Mouse (Mus musculus): ENCODE measurements around the gene Stau1. TPM values are rescaled to one million over a fixed set of nuclear protein-coding genes. Genes with fewer than 3 reads are reported as not detected.

Gene Stau1
- polyA plus RNA-seq (2015; fragmentation: Nextera tagmentation; extraction: Ambion mirVana), result 108 and 114 TPM in 2 replicates

DNA sequence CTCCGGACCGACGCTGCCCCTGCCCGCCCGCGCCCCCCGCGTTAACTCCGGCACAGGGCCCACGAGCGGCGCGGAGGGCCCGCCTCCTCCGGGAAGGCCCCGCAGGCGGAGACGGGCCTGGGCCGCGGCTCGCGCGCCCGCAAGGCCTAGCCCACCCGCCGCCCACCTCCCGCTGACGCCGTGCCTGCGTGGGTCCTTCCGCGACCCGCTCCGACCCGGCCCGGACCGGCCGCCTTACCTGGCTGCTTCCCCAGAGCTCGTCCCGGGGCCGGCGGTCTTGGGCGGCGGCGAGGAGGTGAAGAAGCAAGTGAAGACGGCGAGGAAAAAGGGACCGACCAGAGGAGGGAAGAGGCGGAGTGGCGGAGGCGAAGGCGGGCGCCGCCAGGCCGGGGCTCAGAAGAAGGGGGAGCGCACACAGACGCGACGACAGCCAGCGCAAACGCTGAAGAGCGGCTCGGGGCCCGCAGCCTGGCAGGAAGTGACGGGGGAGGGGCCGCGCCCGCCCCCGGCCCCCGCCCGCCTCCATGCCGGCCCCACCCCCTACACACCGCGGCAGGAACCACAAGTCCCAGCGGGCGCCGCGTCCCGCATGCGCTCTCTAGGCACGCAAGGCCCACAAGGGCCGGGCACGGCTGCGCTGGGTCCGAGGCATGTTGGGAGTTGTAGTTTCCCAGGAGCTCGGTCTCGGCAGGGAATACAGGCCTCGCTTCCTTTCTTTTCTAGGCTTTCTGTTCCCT, at the start of gene Stau1:
Gene Stau1, minus strand, starts transcription at position 504 of the 737 bp plus-strand sequence.
- H3K9ac ChIP-seq, result peak within 1 kb of the TSS; percentile 98
- H3K27me3 ChIP-seq, result no peaks in the 10 kb centered on the region
- ATAC-seq (ENCODE audit: low FRiP score, low read depth), result peak; percentile 99
- peak within 1 kb of the TSS; percentile 97 for H3K4me2 ChIP-seq (replicated peaks)
- H3K36me3 ChIP-seq, result no peaks in the 10 kb centered on the region
- peaks cover 46% of the 10 kb centered on the region for H3K4me1 ChIP-seq
- peak within 1 kb of the TSS; percentile 99 for H3K27ac ChIP-seq
- under 1% methylated on average over 82 of the region's 88 CpGs for WGBS
- peak within 1 kb of the TSS; percentile 97 for H3K4me3 ChIP-seq
- no peaks in the 10 kb centered on the region for H3K9me3 ChIP-seq

GRCm38 (mm10) chr2:167043400-167044121, 47.5 kb upstream of the Stau1 start:
- peaks cover 96% of the 10 kb centered on the region for H3K36me3 ChIP-seq
- no peak overlapping the region for H3K27ac ChIP-seq
- H3K4me1 ChIP-seq, result no peaks in the 10 kb centered on the region
- 88% methylated on average over 12 of the region's 12 CpGs for WGBS
- H3K4me3 ChIP-seq, result no peak overlapping the region
- no peaks in the 10 kb centered on the region for H3K27me3 ChIP-seq
- no peak overlapping the region for H3K4me2 ChIP-seq (replicated peaks)
- H3K9me3 ChIP-seq, result no peaks in the 10 kb centered on the region
- H3K9ac ChIP-seq, result no peak overlapping the region
- no peak for ATAC-seq (ENCODE audit: low FRiP score, low read depth)

DNA sequence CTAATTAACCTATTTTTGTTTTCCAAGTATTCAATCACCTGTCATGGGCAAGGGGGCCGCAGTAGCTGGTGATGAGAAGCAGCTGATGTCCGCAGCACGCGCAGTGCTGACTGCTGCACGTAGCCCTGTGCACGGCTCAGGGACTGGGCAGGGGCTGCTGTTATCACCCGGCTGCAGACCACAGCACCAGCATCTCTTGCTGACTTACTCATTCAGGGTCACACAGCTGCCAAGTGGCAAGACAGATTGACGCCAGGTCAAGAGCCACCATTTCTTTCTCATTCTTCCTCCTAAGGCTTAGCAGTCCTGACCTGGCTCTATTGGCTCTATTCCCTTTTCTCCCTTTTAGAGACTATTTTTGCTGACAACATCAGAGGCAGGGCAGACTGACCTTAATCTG, 43.3 kb upstream of the Stau1 start:
- no peaks in the 10 kb centered on the region for H3K4me1 ChIP-seq
- H3K4me3 ChIP-seq, result no peak overlapping the region
- H3K27ac ChIP-seq, result no peak overlapping the region
- no peaks in the 10 kb centered on the region for H3K27me3 ChIP-seq
- peaks cover 100% of the 10 kb centered on the region for H3K36me3 ChIP-seq
- 87% methylated on average over 8 of the region's 8 CpGs for WGBS
- no peaks in the 10 kb centered on the region for H3K9me3 ChIP-seq
- no peak overlapping the region for H3K4me2 ChIP-seq (replicated peaks)
- ATAC-seq (ENCODE audit: low FRiP score, low read depth), result no peak
- no peak overlapping the region for H3K9ac ChIP-seq

GRCm38 (mm10) chr2:167038716-167039115, 42.6 kb upstream of the Stau1 start:
- WGBS, result 94% methylated on average over 7 of the region's 7 CpGs
- peaks cover 100% of the 10 kb centered on the region for H3K36me3 ChIP-seq
- no peak for ATAC-seq (ENCODE audit: low FRiP score, low read depth)

GRCm38 (mm10) chr2:167038297-167038696, 42.2 kb upstream of the Stau1 start:
- 92% methylated on average over 6 of the region's 6 CpGs for WGBS
- H3K9ac ChIP-seq, result no peak overlapping the region
- no peaks in the 10 kb centered on the region for H3K27me3 ChIP-seq
- no peaks in the 10 kb centered on the region for H3K4me1 ChIP-seq
- H3K4me2 ChIP-seq (replicated peaks), result no peak overlapping the region
- ATAC-seq (ENCODE audit: low FRiP score, low read depth), result no peak
- H3K27ac ChIP-seq, result no peak overlapping the region
- H3K36me3 ChIP-seq, result peaks cover 100% of the 10 kb centered on the region
- H3K4me3 ChIP-seq, result no peak overlapping the region
- H3K9me3 ChIP-seq, result no peaks in the 10 kb centered on the region

More at GRCm38 (mm10) chr2:167038716-167039115, 42.6 kb upstream of the Stau1 start:
- no peak overlapping the region for H3K9ac ChIP-seq
- H3K4me1 ChIP-seq, result no peaks in the 10 kb centered on the region
- no peak overlapping the region for H3K4me2 ChIP-seq (replicated peaks)
- no peak overlapping the region for H3K27ac ChIP-seq
- H3K27me3 ChIP-seq, result no peaks in the 10 kb centered on the region
- H3K9me3 ChIP-seq, result no peaks in the 10 kb centered on the region
- H3K4me3 ChIP-seq, result no peak overlapping the region

- H3K27me3 ChIP-seq, result no peaks in the 10 kb centered on the region
- no peak overlapping the region for H3K4me3 ChIP-seq
- H3K9ac ChIP-seq, result no peak overlapping the region
- peaks cover 97% of the 10 kb centered on the region for H3K36me3 ChIP-seq
- no peak for ATAC-seq (ENCODE audit: low FRiP score, low read depth)
- H3K9me3 ChIP-seq, result no peaks in the 10 kb centered on the region
- H3K4me2 ChIP-seq (replicated peaks), result no peak overlapping the region
- no peak overlapping the region for H3K27ac ChIP-seq
- 97% methylated on average over 12 of the region's 12 CpGs for WGBS
- H3K4me1 ChIP-seq, result no peaks in the 10 kb centered on the region
Measured at GRCm38 (mm10) chr2:167037710-167038109, 41.6 kb upstream of the Stau1 start.

GRCm38 (mm10) chr2:167030507-167030906, 34.4 kb upstream of the Stau1 start:
- Histone ChIP-seq H3K9me3 (no peaks in the 10 kb centered on the region), H3K4me1 (no peaks in the 10 kb centered on the region), H3K27ac (no peak overlapping the region), H3K4me2 (replicated peaks) (no peak overlapping the region), H3K4me3 (no peak overlapping the region), H3K27me3 (no peaks in the 10 kb centered on the region), H3K36me3 (peaks cover 93% of the 10 kb centered on the region), H3K9ac (no peak overlapping the region)
- 93% methylated on average over 4 of the region's 4 CpGs for WGBS
- no peak for ATAC-seq (ENCODE audit: low FRiP score, low read depth)

DNA sequence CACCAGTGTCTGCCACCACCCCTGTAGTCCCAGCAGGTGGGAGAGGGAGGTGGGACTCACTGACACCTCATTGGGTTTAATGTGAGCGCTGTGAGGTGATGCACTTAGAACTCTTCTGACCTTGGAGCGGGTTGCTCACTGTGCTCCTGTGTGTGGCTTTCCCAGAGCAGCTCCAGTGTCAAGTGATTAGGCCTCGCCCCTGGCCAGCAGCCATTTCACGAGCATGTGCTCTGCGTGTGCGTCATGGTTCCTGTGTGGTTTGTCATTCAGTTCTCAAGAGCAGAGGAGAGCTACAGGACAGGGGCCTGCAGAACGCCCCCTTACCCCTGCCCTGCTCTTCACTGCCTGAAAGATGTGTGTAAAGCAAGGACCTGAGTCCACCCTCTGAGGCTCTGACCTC, 32.5 kb upstream of the Stau1 start:
- WGBS, result 96% methylated on average over 7 of the region's 7 CpGs
- Histone ChIP-seq H3K4me2 (replicated peaks) (no peak overlapping the region), H3K27me3 (no peaks in the 10 kb centered on the region), H3K27ac (no peak overlapping the region), H3K4me3 (no peak overlapping the region), H3K4me1 (no peaks in the 10 kb centered on the region), H3K9ac (no peak overlapping the region), H3K9me3 (no peaks in the 10 kb centered on the region), H3K36me3 (peaks cover 92% of the 10 kb centered on the region)
- ATAC-seq (ENCODE audit: low FRiP score, low read depth), result no peak

DNA sequence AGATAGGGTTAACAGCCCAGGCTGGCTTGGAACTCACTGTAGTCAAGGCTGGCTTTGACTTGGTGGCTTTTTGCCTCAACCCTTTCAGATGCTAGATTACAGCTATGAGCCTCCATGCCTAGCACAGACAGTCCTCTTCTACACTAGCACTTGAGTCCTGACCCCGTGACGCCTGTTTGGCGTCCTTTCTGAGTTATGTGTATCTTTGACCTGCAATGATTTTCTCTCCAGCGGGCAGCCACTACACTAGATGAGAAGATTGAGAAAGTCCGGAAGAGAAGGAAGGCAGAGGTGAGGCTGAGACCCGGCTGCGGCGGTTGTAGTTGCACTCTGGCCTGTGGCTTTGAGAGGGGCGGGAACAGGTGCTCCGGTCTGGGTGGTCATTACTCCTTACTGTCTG, 23.3 kb upstream of the Stau1 start:
- no peak overlapping the region for H3K9ac ChIP-seq
- H3K36me3 ChIP-seq, result peaks cover 64% of the 10 kb centered on the region
- ATAC-seq (ENCODE audit: low FRiP score, low read depth), result no peak
- no peak overlapping the region for H3K4me2 ChIP-seq (replicated peaks)
- H3K4me3 ChIP-seq, result no peak overlapping the region
- no peak overlapping the region for H3K27ac ChIP-seq
- WGBS, result 92% methylated on average over 10 of the region's 10 CpGs
- H3K27me3 ChIP-seq, result no peaks in the 10 kb centered on the region
- H3K4me1 ChIP-seq, result peaks cover 15% of the 10 kb centered on the region
- no peaks in the 10 kb centered on the region for H3K9me3 ChIP-seq

DNA sequence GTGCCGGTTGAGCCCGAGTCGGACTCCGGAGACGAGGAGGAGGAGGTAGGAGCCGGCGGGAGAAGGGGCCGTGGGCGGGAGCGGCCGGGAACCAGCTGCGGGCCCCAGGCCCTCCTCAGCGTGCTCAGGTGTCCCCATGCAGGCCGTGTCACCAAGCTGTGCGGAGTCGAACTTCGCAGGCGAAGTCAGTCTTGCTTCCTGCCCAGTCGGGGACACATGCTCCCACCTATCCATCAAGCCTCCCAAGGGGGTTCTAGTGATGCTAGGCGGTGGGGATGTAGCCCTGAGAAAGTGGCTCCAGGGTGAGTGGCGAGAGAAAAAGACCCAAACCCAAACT, 19.3 kb upstream of the Stau1 start:
- Histone ChIP-seq H3K36me3 (peaks cover 27% of the 10 kb centered on the region), H3K27ac (no peak overlapping the region), H3K9ac (peak overlapping the region; percentile 89), H3K4me3 (peak overlapping the region; percentile 87), H3K27me3 (no peaks in the 10 kb centered on the region), H3K9me3 (no peaks in the 10 kb centered on the region), H3K4me2 (replicated peaks) (peak overlapping the region; percentile 95), H3K4me1 (peaks cover 15% of the 10 kb centered on the region)
- WGBS, result under 1% methylated on average over 19 of the region's 21 CpGs
- ATAC-seq (ENCODE audit: low FRiP score, low read depth), result no peak; the same call in 1 of the 2 replicates

DNA sequence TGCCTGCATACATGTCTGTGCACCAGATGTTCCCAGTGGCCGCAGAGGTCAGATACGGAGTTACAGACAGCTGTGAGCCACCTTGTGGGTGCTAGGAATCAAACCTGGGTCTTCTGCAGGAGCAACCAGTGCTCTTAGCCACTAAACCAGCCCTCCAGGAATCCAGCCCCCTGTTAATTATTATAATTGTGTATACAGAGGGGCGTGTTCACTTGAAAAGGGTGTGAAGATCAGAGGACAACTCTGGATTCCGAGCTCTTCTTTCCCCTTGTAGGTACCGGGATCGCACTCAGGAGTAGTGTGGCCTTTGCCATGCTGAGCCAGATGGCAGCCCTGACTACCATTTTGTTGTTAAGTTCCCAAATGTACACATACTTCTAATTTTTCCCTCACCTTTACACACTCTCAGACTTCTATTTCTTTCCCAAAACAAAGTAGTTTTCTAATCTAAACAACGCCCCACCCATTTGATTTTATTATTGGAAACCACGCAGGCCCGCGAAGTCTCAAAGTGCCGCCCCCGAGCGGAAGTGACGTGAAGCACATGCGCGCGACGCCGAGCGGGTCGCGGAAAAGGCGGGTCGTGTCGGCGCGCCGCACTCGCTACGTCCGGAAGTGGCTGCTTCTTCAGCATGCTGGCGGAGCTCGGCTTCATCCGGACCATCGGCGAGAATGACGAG, 18.7 kb upstream of the Stau1 start, which contains the start of gene Ddx27:
Gene Ddx27, plus strand, starts transcription at position 492 of the 680 bp plus-strand sequence.
- peak within 1 kb of the TSS; percentile 89 for H3K9ac ChIP-seq
- ATAC-seq (ENCODE audit: low FRiP score, low read depth), result peak; percentile 88
- H3K27ac ChIP-seq, result peak within 1 kb of the TSS; percentile 69
- H3K4me2 ChIP-seq (replicated peaks), result peak within 1 kb of the TSS; percentile 95
- peaks cover 15% of the 10 kb centered on the region for H3K4me1 ChIP-seq
- WGBS, result 3% methylated on average over 37 of the region's 37 CpGs
- no peaks in the 10 kb centered on the region for H3K9me3 ChIP-seq
- no peaks in the 10 kb centered on the region for H3K27me3 ChIP-seq
- H3K4me3 ChIP-seq, result peak within 1 kb of the TSS; percentile 87
- peaks cover 22% of the 10 kb centered on the region for H3K36me3 ChIP-seq

DNA sequence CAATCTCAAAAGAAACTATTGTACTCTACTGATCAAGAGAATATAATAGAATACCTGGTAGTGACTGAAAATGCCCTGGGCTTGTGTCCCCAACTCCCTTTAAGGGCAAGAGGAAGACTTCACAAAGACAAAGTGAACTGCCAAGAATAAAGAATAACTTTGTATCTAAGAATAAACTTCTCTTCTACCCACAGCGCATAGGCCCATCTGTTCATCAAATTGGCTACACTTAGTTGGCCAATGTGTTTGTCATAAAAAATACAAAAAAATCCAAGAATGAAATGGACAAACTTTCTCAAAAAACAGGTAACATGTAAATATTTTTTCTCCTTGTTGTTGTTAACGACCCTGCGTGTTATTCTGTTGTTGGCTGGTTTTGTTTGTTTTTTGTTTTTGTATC, 14.4 kb upstream of the Stau1 start:
- no peak overlapping the region for H3K9ac ChIP-seq
- no peak overlapping the region for H3K4me3 ChIP-seq
- H3K4me1 ChIP-seq, result no peaks in the 10 kb centered on the region
- 86% methylated on average over 3 of the region's 3 CpGs for WGBS
- no peaks in the 10 kb centered on the region for H3K27me3 ChIP-seq
- H3K27ac ChIP-seq, result no peak overlapping the region
- no peaks in the 10 kb centered on the region for H3K9me3 ChIP-seq
- ATAC-seq (ENCODE audit: low FRiP score, low read depth), result no peak
- no peak overlapping the region for H3K4me2 ChIP-seq (replicated peaks)
- no peaks in the 10 kb centered on the region for H3K36me3 ChIP-seq
